Mouse (Mus musculus) stomach, embryonic 15.5 days (tissue): Measurements from ENCODE around the gene Casc4. TPM values are rescaled to one million over a fixed set of nuclear protein-coding genes. Genes with fewer than 3 reads are reported as not detected.
A peak's percentile ranks its signal among the peaks of the same experiment; 100 is the strongest.

Experiments used
- ATAC-seq: fragments of 200-750 bp; cut with Nextera tagmentation; 2 replicates; pipeline ENCODE4 v1.8.0; 2017; ENCODE audit warnings: low read depth, moderate number of reproducible peaks, moderate TSS enrichment; ENCODE audit not compliant: insufficient read depth, low FRiP score
- H3K27ac ChIP-seq: fragments of 300-500 bp; sonication (generic); 2 replicates; pipeline ENCODE4 v1.5.1; 2015; ENCODE audit warnings: mild to moderate bottlenecking, inconsistent platforms
- H3K27me3 ChIP-seq: fragments of 300-500 bp; sonication (generic); replicated peaks from 2 replicates; pipeline ENCODE4 v1.6.1; 2015; ENCODE audit warnings: inconsistent platforms
- H3K36me3 ChIP-seq: fragments of 300-500 bp; sonication (generic); 2 replicates; pipeline ENCODE4 v1.6.1; 2015; ENCODE audit warnings: inconsistent platforms
- H3K4me1 ChIP-seq: fragments of 300-500 bp; sonication (generic); 2 replicates; pipeline ENCODE4 v1.6.1; 2015; ENCODE audit warnings: inconsistent platforms
- H3K4me2 ChIP-seq: fragments of 300-500 bp; sonication (generic); 2 replicates; pipeline ENCODE4 v1.6.1; 2015; ENCODE audit warnings: mild to moderate bottlenecking, inconsistent platforms
- H3K4me3 ChIP-seq: fragments of 300-500 bp; sonication (generic); replicated peaks from 2 replicates; pipeline ENCODE4 v1.5.1; 2015; ENCODE audit warnings: inconsistent platforms
- H3K9ac ChIP-seq: fragments of 300-500 bp; sonication (generic); 2 replicates; pipeline ENCODE4 v1.6.1; 2015; ENCODE audit warnings: inconsistent platforms
- H3K9me3 ChIP-seq: fragments of 300-500 bp; sonication (generic); 2 replicates; pipeline ENCODE4 v1.6.1; 2016; ENCODE audit warnings: inconsistent platforms
- WGBS: fragments of 180-500 bp; shearing (Covaris S2); methylation state at CpG from one replicate; pipeline ENCODE4 v1.1.7; 2015; 5-methylcytosine and 5-hydroxymethylcytosine counted together
- polyA plus RNA-seq: library from polyadenylated mRNA; unstranded; fragments of >200 nt; fragmentation: Nextera tagmentation; extraction: Ambion mirVana; gene quantifications from 2 replicates; pipeline ENCODE4 v1.2.1, GENCODE M21; 2015

Casc4 gene
- polyA plus RNA-seq = 23.2 and 25.2 TPM in 2 replicates

- WGBS = under 1% methylated on average over 28 of the region's 43 CpGs
- H3K4me1 ChIP-seq = peaks cover 2% of the 10 kb centered on the region; the same call in 1 of the 2 replicates
- H3K27ac ChIP-seq = peak within 1 kb of the TSS; percentile 76
- peak; percentile 96 for ATAC-seq
- no peaks in the 10 kb centered on the region for H3K27me3 ChIP-seq
- H3K9ac ChIP-seq = peak within 1 kb of the TSS; percentile 87
- peaks cover 2% of the 10 kb centered on the region; the same call in 1 of the 2 replicates for H3K36me3 ChIP-seq
- peak within 1 kb of the TSS; percentile 82 for H3K4me3 ChIP-seq
- H3K9me3 ChIP-seq = no peaks in the 10 kb centered on the region
- peak within 1 kb of the TSS; percentile 85 for H3K4me2 ChIP-seq
These were observed at the start of gene Casc4 for GRCm38 (mm10) chr2:121866632-121867050. Gene Casc4 (plus strand): TSS chr2:121866970.

DNA sequence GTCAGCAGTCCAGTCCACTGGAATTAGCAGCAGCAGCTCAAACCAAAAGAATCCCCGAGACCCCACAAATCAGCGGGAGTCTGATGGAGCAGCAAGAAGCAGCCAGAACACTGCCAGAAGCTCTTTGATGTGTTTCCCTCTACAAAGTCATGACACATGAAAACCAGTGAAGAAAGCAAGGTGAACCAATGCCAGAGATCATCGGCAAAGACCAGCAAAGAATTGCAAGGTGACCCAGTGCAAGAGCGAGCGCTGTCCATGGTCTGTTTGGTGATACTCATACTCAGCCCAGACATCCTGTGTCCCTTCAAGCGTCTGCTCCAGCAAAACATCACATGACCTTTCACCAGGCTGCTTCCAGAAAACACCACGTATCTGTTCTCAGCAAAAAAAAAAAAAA lies 45.0 kb upstream of the Casc4 start:
- Histone ChIP-seq H3K4me3 (no peak overlapping the region), H3K9ac (no peak overlapping the region), H3K36me3 (no peaks in the 10 kb centered on the region), H3K27ac (no peak overlapping the region), H3K4me2 (no peak overlapping the region), H3K27me3 (no peaks in the 10 kb centered on the region), H3K4me1 (no peaks in the 10 kb centered on the region), H3K9me3 (no peaks in the 10 kb centered on the region)
- no peak for ATAC-seq
- WGBS = 91% methylated on average over 7 of the region's 7 CpGs

- no peak for ATAC-seq
- Histone ChIP-seq H3K36me3 (no peaks in the 10 kb centered on the region), H3K4me3 (no peak overlapping the region), H3K9ac (no peak overlapping the region), H3K4me1 (no peaks in the 10 kb centered on the region), H3K27me3 (no peaks in the 10 kb centered on the region), H3K9me3 (no peaks in the 10 kb centered on the region), H3K27ac (no peak overlapping the region), H3K4me2 (no peak overlapping the region)
- 58% methylated on average over 5 of the region's 5 CpGs for WGBS
These were observed 42.1 kb upstream of the Casc4 start for GRCm38 (mm10) chr2:121824653-121825052.

DNA sequence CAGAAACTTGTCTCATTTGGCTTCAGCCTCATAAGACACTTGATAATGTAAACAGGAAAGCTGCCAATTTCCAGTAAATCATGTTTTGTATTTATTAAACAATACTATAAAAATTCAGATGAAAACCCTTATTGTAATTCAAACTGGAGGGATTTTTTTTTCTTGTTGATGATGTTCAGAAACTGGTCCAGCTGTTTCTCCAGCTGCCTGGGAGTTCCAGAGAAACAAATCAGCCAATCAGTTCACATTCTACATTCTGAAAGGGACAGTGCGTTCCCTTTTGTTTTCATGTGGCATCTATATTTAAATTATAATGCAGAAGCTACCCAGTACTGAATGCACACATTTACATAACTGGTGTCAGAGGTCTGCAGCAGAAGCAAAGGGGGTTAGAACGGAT lies 40.6 kb upstream of the Casc4 start:
- Histone ChIP-seq H3K27me3 (no peaks in the 10 kb centered on the region), H3K9ac (no peak overlapping the region), H3K4me2 (no peak overlapping the region), H3K9me3 (no peaks in the 10 kb centered on the region), H3K4me1 (no peaks in the 10 kb centered on the region), H3K4me3 (no peak overlapping the region), H3K36me3 (no peaks in the 10 kb centered on the region), H3K27ac (no peak overlapping the region)
- WGBS = 49% methylated on average over 2 of the region's 2 CpGs
- no peak for ATAC-seq

DNA sequence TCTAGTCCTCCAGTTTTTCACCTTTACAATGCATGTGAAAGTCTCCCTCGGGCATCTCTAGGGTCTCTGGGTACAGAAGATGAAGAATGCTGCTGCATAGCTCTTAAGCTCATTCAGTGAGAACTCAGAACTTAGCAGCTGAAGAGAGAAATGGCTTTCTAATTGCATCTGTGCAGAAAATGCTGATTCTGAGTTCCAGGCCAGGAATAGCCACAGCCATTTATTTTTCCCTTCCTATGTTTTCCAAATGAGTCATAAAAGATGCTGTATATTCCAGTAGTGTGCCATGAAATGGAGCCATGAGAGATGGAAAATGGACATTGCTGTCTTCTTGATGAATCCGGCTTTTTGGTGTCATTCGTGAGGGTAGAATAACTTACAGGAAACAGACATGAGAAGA lies 38.4 kb upstream of the Casc4 start:
- WGBS = 85% methylated on average over 3 of the region's 3 CpGs
- Histone ChIP-seq H3K9me3 (no peaks in the 10 kb centered on the region), H3K27ac (no peak overlapping the region), H3K4me2 (no peak overlapping the region), H3K4me1 (no peaks in the 10 kb centered on the region), H3K4me3 (no peak overlapping the region), H3K9ac (no peak overlapping the region), H3K36me3 (no peaks in the 10 kb centered on the region), H3K27me3 (no peaks in the 10 kb centered on the region)
- ATAC-seq = no peak

GRCm38 (mm10) chr2:121832484-121832894 lies 34.3 kb upstream of the Casc4 start:
- Histone ChIP-seq H3K9me3 (no peaks in the 10 kb centered on the region), H3K4me2 (no peak overlapping the region), H3K27me3 (no peaks in the 10 kb centered on the region), H3K36me3 (no peaks in the 10 kb centered on the region), H3K4me1 (no peaks in the 10 kb centered on the region), H3K9ac (no peak overlapping the region), H3K27ac (no peak overlapping the region), H3K4me3 (no peak overlapping the region)
- no peak for ATAC-seq
- WGBS = 8% methylated on average over 5 of the region's 5 CpGs

- Histone ChIP-seq H3K27me3 (no peaks in the 10 kb centered on the region), H3K27ac (no peak overlapping the region), H3K9me3 (no peaks in the 10 kb centered on the region), H3K36me3 (no peaks in the 10 kb centered on the region), H3K4me1 (no peaks in the 10 kb centered on the region), H3K4me2 (no peak overlapping the region), H3K9ac (no peak overlapping the region), H3K4me3 (no peak overlapping the region)
- WGBS = 40% methylated on average over 3 of the region's 3 CpGs
- no peak for ATAC-seq
These were observed 31.8 kb upstream of the Casc4 start for GRCm38 (mm10) chr2:121834926-121835325.

GRCm38 (mm10) chr2:121841453-121841852 lies 25.3 kb upstream of the Casc4 start:
- no peak for ATAC-seq
- 93% methylated on average over 3 of the region's 3 CpGs for WGBS
- no peak overlapping the region for H3K4me3 ChIP-seq
- H3K36me3 ChIP-seq = no peaks in the 10 kb centered on the region
- no peaks in the 10 kb centered on the region for H3K27me3 ChIP-seq
- H3K4me2 ChIP-seq = no peak overlapping the region
- H3K9me3 ChIP-seq = no peaks in the 10 kb centered on the region
- H3K27ac ChIP-seq = no peak overlapping the region
- H3K4me1 ChIP-seq = no peaks in the 10 kb centered on the region
- no peak overlapping the region for H3K9ac ChIP-seq

GRCm38 (mm10) chr2:121842249-121842648 lies 24.5 kb upstream of the Casc4 start:
- no peaks in the 10 kb centered on the region for H3K36me3 ChIP-seq
- H3K4me1 ChIP-seq = no peaks in the 10 kb centered on the region
- no peak overlapping the region for H3K9ac ChIP-seq
- no peaks in the 10 kb centered on the region for H3K27me3 ChIP-seq
- no peak for ATAC-seq
- no peak overlapping the region for H3K4me3 ChIP-seq
- H3K9me3 ChIP-seq = no peaks in the 10 kb centered on the region
- WGBS = 61% methylated on average over 3 of the region's 3 CpGs
- H3K4me2 ChIP-seq = no peak overlapping the region
- H3K27ac ChIP-seq = no peak overlapping the region

- no peaks in the 10 kb centered on the region for H3K9me3 ChIP-seq
- no peak overlapping the region for H3K27ac ChIP-seq
- H3K27me3 ChIP-seq = no peaks in the 10 kb centered on the region
- no peaks in the 10 kb centered on the region for H3K36me3 ChIP-seq
- 55% methylated on average over 8 of the region's 8 CpGs for WGBS
- no peak overlapping the region for H3K4me3 ChIP-seq
- no peak for ATAC-seq
- no peak overlapping the region for H3K9ac ChIP-seq
- no peak overlapping the region for H3K4me2 ChIP-seq
- H3K4me1 ChIP-seq = no peaks in the 10 kb centered on the region
These were observed 20.7 kb upstream of the Casc4 start for GRCm38 (mm10) chr2:121846050-121846449.

DNA sequence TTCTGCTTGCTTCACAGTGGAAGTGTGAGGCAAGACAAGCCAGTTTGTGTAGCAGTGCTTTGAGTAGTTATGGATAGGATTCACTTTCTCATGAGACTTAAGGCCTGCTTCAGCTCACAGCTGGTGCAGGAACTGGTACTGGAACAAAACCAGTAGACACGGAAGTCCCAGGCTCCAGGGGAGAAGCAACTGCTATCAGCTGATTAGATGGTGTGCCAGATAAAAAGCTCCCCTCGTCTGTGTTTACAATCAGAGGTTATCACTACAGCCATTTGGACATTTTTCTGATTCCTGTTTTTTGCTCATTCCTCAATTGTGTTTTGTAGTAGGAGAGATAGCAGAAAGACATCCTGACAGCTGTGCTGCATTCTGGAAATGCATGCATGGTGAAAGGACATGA lies 14.7 kb upstream of the Casc4 start:
- no peaks in the 10 kb centered on the region for H3K9me3 ChIP-seq
- no peak overlapping the region for H3K4me2 ChIP-seq
- H3K27me3 ChIP-seq = no peaks in the 10 kb centered on the region
- no peak overlapping the region for H3K4me3 ChIP-seq
- WGBS = 32% methylated on average over 2 of the region's 2 CpGs
- no peak overlapping the region for H3K27ac ChIP-seq
- no peak for ATAC-seq
- H3K4me1 ChIP-seq = no peaks in the 10 kb centered on the region
- no peak overlapping the region for H3K9ac ChIP-seq
- H3K36me3 ChIP-seq = no peaks in the 10 kb centered on the region

GRCm38 (mm10) chr2:121853974-121854373 lies 12.8 kb upstream of the Casc4 start:
- 66% methylated on average over 3 of the region's 3 CpGs for WGBS

GRCm38 (mm10) chr2:121859380-121859980 lies 7.3 kb upstream of the Casc4 start:
- Histone ChIP-seq H3K4me2 (no peak overlapping the region), H3K9me3 (no peaks in the 10 kb centered on the region), H3K4me3 (no peak overlapping the region), H3K27me3 (no peaks in the 10 kb centered on the region), H3K4me1 (no peaks in the 10 kb centered on the region), H3K27ac (no peak overlapping the region), H3K9ac (no peak overlapping the region), H3K36me3 (no peaks in the 10 kb centered on the region)
- no peak for ATAC-seq
- 68% methylated on average over 5 of the region's 5 CpGs for WGBS

More at GRCm38 (mm10) chr2:121853974-121854373, 12.8 kb upstream of the Casc4 start:
- H3K27me3 ChIP-seq = no peaks in the 10 kb centered on the region
- no peaks in the 10 kb centered on the region for H3K9me3 ChIP-seq
- no peaks in the 10 kb centered on the region for H3K4me1 ChIP-seq
- H3K9ac ChIP-seq = no peak overlapping the region
- no peak overlapping the region for H3K4me2 ChIP-seq
- no peak for ATAC-seq
- H3K27ac ChIP-seq = no peak overlapping the region
- H3K36me3 ChIP-seq = no peaks in the 10 kb centered on the region
- H3K4me3 ChIP-seq = no peak overlapping the region
